Mouse (Mus musculus) Patski (cell line): ENCODE measurements around the gene Crebl2. TPM values are rescaled to one million over a fixed set of nuclear protein-coding genes. Genes with fewer than 3 reads are reported as not detected.
A peak's percentile ranks its signal among the peaks of the same experiment; 100 is the strongest.

Experiments
- ATAC-seq: fragments of 100-300 bp; one replicate; pipeline ENCODE4 v1.8.0; 2021
- CTCF ChIA-PET: fragments of 350-600 bp; sonication (Branson Sonifier 250); formaldehyde crosslinking; loops from one replicate; lab custom pipeline; 2022; ENCODE audit warnings: inconsistent platforms; lab: Charles Lee
- POLR2A ChIA-PET: fragments of 350-600 bp; sonication (Branson Sonifier 250); formaldehyde crosslinking; loops from one replicate; lab custom pipeline; 2022; ENCODE audit warnings: antibody characterized with exemption, inconsistent platforms; lab: Charles Lee
- DNase-seq: peaks from one replicate; pipeline ENCODE4 v3.0.0-alpha.2; 2011; ENCODE audit warnings: low read depth, low spot score
- H3K27me3 ChIP-seq: fragments of 371-371 bp; one replicate; pipeline ENCODE4 v1.5.1; 2021
- CTCF ChIP-seq: fragments of 100-300 bp; IDR thresholded peaks from one replicate; pipeline ENCODE4 v1.5.1; 2021
- in situ Hi-C: fragments of 300-500 bp; cut with MboI; formaldehyde crosslinking; loops from 3 replicates; pipeline ENCODE4 v1.11.1; 2018; ENCODE audit warnings: low pct_unique_long_range_greater_than_20kb, mixed read lengths
- polyA plus RNA-seq: library from polyadenylated mRNA; unstranded; gene quantifications from one replicate; pipeline ENCODE4 v1.2.3, GENCODE M21; 2021

Gene Crebl2
- polyA plus RNA-seq, 1 experiment from 2014 or later = 19.6 TPM

GRCm38 (mm10) chr6:134863146-134863545, 33.2 kb downstream of the Crebl2 start:
- in situ Hi-C loops = loop anchor here (5.0 kb wide), 1 partner anchor 206 kb away; no protein-coding TSS in a partner anchor
- peak; percentile 75 for ATAC-seq
- POLR2A ChIA-PET = interaction anchor here (1.5 kb wide), 1 partner anchor 12 kb away, joined by 4 read pairs; no protein-coding TSS in a partner anchor

GRCm38 (mm10) chr6:134866113-134866512, 36.2 kb downstream of the Crebl2 start:
- H3K27me3 ChIP-seq = no peaks in the 10 kb centered on the region
- no peak for TF ChIP-seq CTCF
- in situ Hi-C loops = no loop called here
- DNase-seq = no peak
- ATAC-seq = no peak
- CTCF ChIA-PET = interaction anchor here (1.0 to 1.4 kb wide), 3 partner anchors 29 to 81 kb away, joined by 3 read pairs; no protein-coding TSS in a partner anchor
- POLR2A ChIA-PET = no interaction called here

More at GRCm38 (mm10) chr6:134863146-134863545, 33.2 kb downstream of the Crebl2 start:
- peak; percentile 98 for TF ChIP-seq CTCF
- DNase-seq = peak; percentile 39
- H3K27me3 ChIP-seq = no peaks in the 10 kb centered on the region
- CTCF ChIA-PET = interaction anchor here (0.7 to 3.1 kb wide), 13 partner anchors 8 to 223 kb away, joined by 3 to 16 read pairs (median 4); no protein-coding TSS in a partner anchor

- peak; percentile 47 for TF ChIP-seq CTCF
- DNase-seq (no peak), ATAC-seq (no peak)
- CTCF ChIA-PET = interaction anchor here (1.2 to 1.7 kb wide), 4 partner anchors 9 to 78 kb away, joined by 3 to 10 read pairs (median 3); no protein-coding TSS in a partner anchor
- in situ Hi-C loops = no loop called here
- H3K27me3 ChIP-seq = no peaks in the 10 kb centered on the region
- POLR2A ChIA-PET = no interaction called here
Measured at GRCm38 (mm10) chr6:134867325-134867724, 37.4 kb downstream of the Crebl2 start.

- DNase-seq (no peak), ATAC-seq (no peak)
- ChIA-PET CTCF (interaction anchor here (0.9 to 1.9 kb wide), 4 partner anchors 9 to 409 kb away, joined by 3 to 5 read pairs (median 3); no protein-coding TSS in a partner anchor), POLR2A (interaction anchor here (0.6 kb wide), 1 partner anchor 111 kb away, joined by 3 read pairs; no protein-coding TSS in a partner anchor)
- in situ Hi-C loops = no loop called here
- no peak for TF ChIP-seq CTCF
- no peaks in the 10 kb centered on the region for H3K27me3 ChIP-seq
Measured at GRCm38 (mm10) chr6:134870209-134870742, 40.3 kb downstream of the Crebl2 start.

GRCm38 (mm10) chr6:134870887-134871286, 40.9 kb downstream of the Crebl2 start:
- CTCF ChIA-PET = interaction anchor here (0.8 to 1.9 kb wide), 5 partner anchors 8 to 408 kb away, joined by 3 to 5 read pairs (median 3); no protein-coding TSS in a partner anchor

GRCm38 (mm10) chr6:134872236-134872635, 42.3 kb downstream of the Crebl2 start:
- DNase-seq = no peak
- ChIA-PET CTCF (interaction anchor here (1.0 kb wide), 1 partner anchor 12 kb away, joined by 3 read pairs; no protein-coding TSS in a partner anchor), POLR2A (no interaction called here)
- TF ChIP-seq CTCF = no peak
- ATAC-seq = peak; percentile 8
- in situ Hi-C loops = no loop called here
- no peaks in the 10 kb centered on the region for H3K27me3 ChIP-seq

More at GRCm38 (mm10) chr6:134870887-134871286, 40.9 kb downstream of the Crebl2 start:
- no peak for TF ChIP-seq CTCF
- DNase-seq (no peak), ATAC-seq (no peak)
- in situ Hi-C loops = no loop called here
- no peaks in the 10 kb centered on the region for H3K27me3 ChIP-seq
- POLR2A ChIA-PET = no interaction called here

GRCm38 (mm10) chr6:134873018-134873417, 43.1 kb downstream of the Crebl2 start:
- CTCF ChIA-PET = interaction anchor here (1.0 kb wide), 2 partner anchors 13 to 29 kb away, joined by 3 read pairs; no protein-coding TSS in a partner anchor
- TF ChIP-seq CTCF = peak; percentile 57
- ATAC-seq (no peak), DNase-seq (no peak)
- POLR2A ChIA-PET = no interaction called here
- H3K27me3 ChIP-seq = no peaks in the 10 kb centered on the region
- in situ Hi-C loops = no loop called here

- CTCF ChIA-PET = interaction anchor here (0.7 to 2.7 kb wide), 11 partner anchors 8 to 235 kb away, joined by 3 to 10 read pairs (median 4); no protein-coding TSS in a partner anchor
- peak; percentile 70 for TF ChIP-seq CTCF
- DNase-seq = no peak
- ATAC-seq = peak; percentile 69
- in situ Hi-C loops = no loop called here
- POLR2A ChIA-PET = interaction anchor here (1.5 kb wide), 1 partner anchor 52 kb away, joined by 3 read pairs; no protein-coding TSS in a partner anchor
- H3K27me3 ChIP-seq = no peaks in the 10 kb centered on the region
Measured at GRCm38 (mm10) chr6:134876795-134877194, 46.8 kb downstream of the Crebl2 start.

GRCm38 (mm10) chr6:134877276-134877675, 47.3 kb downstream of the Crebl2 start:
- DNase-seq (no peak), ATAC-seq (no peak)

GRCm38 (mm10) chr6:134877892-134878291, 47.9 kb downstream of the Crebl2 start:
- ATAC-seq (no peak), DNase-seq (no peak)
- POLR2A ChIA-PET = interaction anchor here (1.5 kb wide), 1 partner anchor 51 kb away, joined by 3 read pairs; no protein-coding TSS in a partner anchor
- H3K27me3 ChIP-seq = no peaks in the 10 kb centered on the region
- in situ Hi-C loops = no loop called here
- no peak for TF ChIP-seq CTCF
- CTCF ChIA-PET = interaction anchor here (2.1 to 2.7 kb wide), 3 partner anchors 10 to 70 kb away, joined by 6 to 10 read pairs (median 7); no protein-coding TSS in a partner anchor

More at GRCm38 (mm10) chr6:134877276-134877675, 47.3 kb downstream of the Crebl2 start:
- no peak for TF ChIP-seq CTCF
- CTCF ChIA-PET = interaction anchor here (0.7 to 2.7 kb wide), 7 partner anchors 8 to 70 kb away, joined by 3 to 10 read pairs (median 4); no protein-coding TSS in a partner anchor
- POLR2A ChIA-PET = interaction anchor here (1.5 kb wide), 1 partner anchor 52 kb away, joined by 3 read pairs; no protein-coding TSS in a partner anchor
- in situ Hi-C loops = no loop called here
- no peaks in the 10 kb centered on the region for H3K27me3 ChIP-seq
